Mouse (Mus musculus) brain, embryonic 14.5 days (tissue): Measurements from ENCODE around the gene 5330417C22Rik.

Experiments used
- CTCF ChIP-seq: fragments of 200-500 bp; IDR thresholded peaks from 2 replicates; pipeline ENCODE4 v1.5.1; 2012; ENCODE audit warnings: inconsistent platforms, mild to moderate bottlenecking, moderate library complexity, borderline replicate concordance; ENCODE audit not compliant: insufficient read depth, insufficient read length; ENCODE audit errors: extremely low read depth
- POLR2A ChIP-seq: fragments of 200-500 bp; IDR thresholded peaks from 2 replicates; pipeline ENCODE4 v1.6.1; 2012; ENCODE audit warnings: mild to moderate bottlenecking, inconsistent platforms, borderline replicate concordance; ENCODE audit not compliant: poor library complexity, insufficient read depth, insufficient read length, severe bottlenecking; ENCODE audit errors: extremely low read depth

DNA sequence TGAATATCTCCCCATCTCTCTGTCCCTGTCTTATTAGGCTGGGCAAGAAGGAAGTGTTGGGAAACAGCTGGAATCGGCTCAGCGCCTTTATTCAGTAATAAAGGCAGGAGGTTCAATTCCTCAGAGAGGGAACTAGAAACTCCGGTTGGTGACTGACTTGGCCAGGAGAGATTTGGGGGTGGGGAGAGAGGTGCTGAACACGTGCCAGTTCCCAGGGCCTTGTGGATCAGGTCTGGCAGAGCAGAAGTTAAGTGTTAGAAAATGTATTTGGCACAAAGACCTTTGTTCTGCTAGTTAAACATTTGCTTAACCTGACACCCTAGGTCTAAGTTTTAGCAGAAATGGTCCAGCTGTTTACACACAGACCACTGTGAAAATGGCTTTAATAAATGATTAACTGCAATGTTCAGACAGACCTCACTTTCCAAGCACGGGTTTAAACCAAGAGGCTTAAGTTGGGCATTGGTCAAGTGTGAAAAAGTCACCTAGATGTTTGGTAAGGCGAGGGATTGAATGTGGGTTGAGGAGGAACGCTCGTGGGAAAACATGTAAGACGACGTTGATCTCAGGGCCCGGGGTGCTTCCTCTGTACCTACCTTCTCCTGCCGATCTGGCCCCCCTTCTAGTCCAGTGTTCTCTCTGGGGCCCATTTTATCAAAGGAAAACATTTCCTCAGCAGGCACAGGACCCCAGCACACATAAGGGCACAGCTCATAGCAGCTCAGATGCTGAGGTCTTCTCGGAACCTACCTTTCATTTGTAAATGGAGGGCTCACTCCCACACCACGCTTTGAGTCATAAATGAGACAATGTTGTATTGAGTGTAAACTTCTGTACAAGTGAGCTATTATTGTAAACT, 59.3 kb downstream of the 5330417C22Rik start:
- no peak for TF ChIP-seq CTCF
- TF ChIP-seq POLR2A, result no peak
